Mouse (Mus musculus) ES-E14 (cell line): ENCODE data around the gene Smad3.

Source experiments
- CHD2 ChIP-seq: IDR thresholded peaks from 2 replicates; pipeline ENCODE4 v1.6.1; 2014; ENCODE audit warnings: mild to moderate bottlenecking, low read depth, low read length, inconsistent platforms
- MAFK ChIP-seq: IDR thresholded peaks from 2 replicates; pipeline ENCODE4 v1.6.1; 2014; ENCODE audit warnings: mild to moderate bottlenecking, low read depth, low read length, inconsistent platforms; ENCODE audit not compliant: insufficient read depth
- ZC3H11A ChIP-seq: IDR thresholded peaks from 2 replicates; pipeline ENCODE4 v1.6.1; 2012; ENCODE audit warnings: low read depth, mild to moderate bottlenecking, inconsistent platforms, low read length, borderline replicate concordance
- ZNF384 ChIP-seq: IDR thresholded peaks from 2 replicates; pipeline ENCODE4 v1.6.1; 2012; ENCODE audit warnings: low read depth, low read length, inconsistent platforms

GRCm38 (mm10) chr9:63787086-63787485 is 29.3 kb upstream of the Smad3 start:
- TF ChIP-seq ZNF384 (no peak), MAFK (no peak), CHD2 (no peak), ZC3H11A (no peak)
